Mouse (Mus musculus) embryonic facial prominence, embryonic 12.5 days (tissue): ENCODE data around the gene Max. TPM values are rescaled to one million over a fixed set of nuclear protein-coding genes. Genes with fewer than 3 reads are reported as not detected.

ENCODE experiments used
- ATAC-seq: fragments of 200-750 bp; cut with Nextera tagmentation; 2 replicates; pipeline ENCODE4 v1.8.0; 2017; ENCODE audit not compliant: insufficient number of reproducible peaks, insufficient read depth, low FRiP score, low TSS enrichment
- H3K27ac ChIP-seq: fragments of 300-500 bp; sonication (generic); 2 replicates; pipeline ENCODE4 v1.5.1; 2016; ENCODE audit warnings: mild to moderate bottlenecking
- H3K27me3 ChIP-seq: fragments of 300-500 bp; sonication (generic); 2 replicates; pipeline ENCODE4 v1.6.1; 2016; ENCODE audit warnings: mild to moderate bottlenecking, moderate library complexity
- H3K36me3 ChIP-seq: fragments of 300-500 bp; sonication (generic); 2 replicates; pipeline ENCODE4 v1.6.1; 2016; ENCODE audit warnings: mild to moderate bottlenecking
- H3K4me1 ChIP-seq: fragments of 300-500 bp; sonication (generic); 2 replicates; pipeline ENCODE4 v1.6.1; 2016
- H3K4me2 ChIP-seq: fragments of 300-500 bp; sonication (generic); replicated peaks from 2 replicates; pipeline ENCODE4 v1.6.1; 2016; ENCODE audit warnings: mild to moderate bottlenecking, moderate library complexity
- H3K4me3 ChIP-seq: fragments of 300-500 bp; sonication (generic); 2 replicates; pipeline ENCODE4 v1.5.1; 2016; ENCODE audit warnings: mild to moderate bottlenecking
- H3K9ac ChIP-seq: fragments of 300-500 bp; sonication (generic); 2 replicates; pipeline ENCODE4 v1.6.1; 2016; ENCODE audit warnings: mild to moderate bottlenecking, moderate library complexity
- H3K9me3 ChIP-seq: fragments of 300-500 bp; sonication (generic); 2 replicates; pipeline ENCODE4 v1.6.1; 2016; ENCODE audit warnings: mild to moderate bottlenecking, moderate library complexity
- WGBS: fragments of 180-500 bp; shearing (Covaris S2); methylation state at CpG from one replicate; pipeline ENCODE4 v1.1.7; 2016; 5-methylcytosine and 5-hydroxymethylcytosine counted together
- polyA plus RNA-seq: library from polyadenylated mRNA; unstranded; fragments of >200 nt; fragmentation: Nextera tagmentation; extraction: Ambion mirVana; gene quantifications from 2 replicates; pipeline ENCODE4 v1.2.1, GENCODE M21; 2016

Gene Max
- polyA plus RNA-seq, 1 experiment from 2014 or later = 13.1 TPM

- no peaks in the 10 kb centered on the region for H3K9me3 ChIP-seq
- H3K27ac ChIP-seq = no peak overlapping the region
- H3K4me2 ChIP-seq = no peak overlapping the region
- H3K4me1 ChIP-seq = no peaks in the 10 kb centered on the region
- H3K9ac ChIP-seq = no peak overlapping the region
- ATAC-seq = no peak
- H3K27me3 ChIP-seq = no peaks in the 10 kb centered on the region
- H3K4me3 ChIP-seq = no peak overlapping the region
- no peaks in the 10 kb centered on the region for H3K36me3 ChIP-seq
- WGBS = 88% methylated on average over 16 of the region's 16 CpGs
Measured at GRCm38 (mm10) chr12:76982818-76983471, 20.9 kb upstream of the Max start.

- H3K27me3 ChIP-seq = no peaks in the 10 kb centered on the region
Measured at GRCm38 (mm10) chr12:76979530-76979929, 17.5 kb upstream of the Max start.

GRCm38 (mm10) chr12:76972669-76973068 lies 10.7 kb upstream of the Max start:
- WGBS = 85% methylated on average over 10 of the region's 10 CpGs
- no peak overlapping the region for H3K9ac ChIP-seq
- no peak for ATAC-seq

More at GRCm38 (mm10) chr12:76979530-76979929, 17.5 kb upstream of the Max start:
- H3K9me3 ChIP-seq = peaks cover 3% of the 10 kb centered on the region; the same call in 1 of the 2 replicates
- H3K27ac ChIP-seq = no peak overlapping the region
- no peaks in the 10 kb centered on the region for H3K4me1 ChIP-seq
- H3K4me3 ChIP-seq = no peak overlapping the region
- 65% methylated on average over 3 of the region's 3 CpGs for WGBS
- no peaks in the 10 kb centered on the region for H3K36me3 ChIP-seq
- no peak overlapping the region for H3K9ac ChIP-seq
- no peak overlapping the region for H3K4me2 ChIP-seq
- ATAC-seq = no peak

GRCm38 (mm10) chr12:76972241-76972640 lies 10.2 kb upstream of the Max start:
- no peak for ATAC-seq
- Histone ChIP-seq H3K4me1 (no peaks in the 10 kb centered on the region), H3K27ac (no peak overlapping the region), H3K4me2 (no peak overlapping the region), H3K27me3 (no peaks in the 10 kb centered on the region), H3K9me3 (peaks cover 3% of the 10 kb centered on the region; the same call in 1 of the 2 replicates), H3K9ac (no peak overlapping the region), H3K4me3 (no peak overlapping the region), H3K36me3 (no peaks in the 10 kb centered on the region)
- WGBS = 89% methylated on average over 11 of the region's 11 CpGs

More at GRCm38 (mm10) chr12:76972669-76973068, 10.7 kb upstream of the Max start:
- Histone ChIP-seq H3K36me3 (no peaks in the 10 kb centered on the region), H3K4me2 (no peak overlapping the region), H3K4me1 (no peaks in the 10 kb centered on the region), H3K27me3 (no peaks in the 10 kb centered on the region), H3K4me3 (no peak overlapping the region), H3K9me3 (peaks cover 3% of the 10 kb centered on the region; the same call in 1 of the 2 replicates), H3K27ac (no peak overlapping the region)

- Histone ChIP-seq H3K4me3 (no peak overlapping the region), H3K36me3 (no peaks in the 10 kb centered on the region), H3K27me3 (no peaks in the 10 kb centered on the region), H3K9me3 (peaks cover 3% of the 10 kb centered on the region; the same call in 1 of the 2 replicates), H3K27ac (no peak overlapping the region), H3K9ac (no peak overlapping the region), H3K4me2 (no peak overlapping the region), H3K4me1 (no peaks in the 10 kb centered on the region)
- WGBS = 77% methylated on average over 7 of the region's 7 CpGs
- no peak for ATAC-seq
Measured at GRCm38 (mm10) chr12:76971642-76972221, 9.7 kb upstream of the Max start.

- no peak for ATAC-seq
- Histone ChIP-seq H3K27me3 (no peaks in the 10 kb centered on the region), H3K4me1 (no peaks in the 10 kb centered on the region; the same call in 1 of the 2 replicates), H3K9me3 (no peaks in the 10 kb centered on the region), H3K9ac (no peak overlapping the region), H3K36me3 (no peaks in the 10 kb centered on the region), H3K27ac (no peak overlapping the region), H3K4me2 (peak overlapping the region; percentile 21; the same call in 1 of the 2 replicates), H3K4me3 (no peak overlapping the region)
- 11% methylated on average over 4 of the region's 4 CpGs for WGBS
Measured at GRCm38 (mm10) chr12:76965876-76966275, 3.9 kb upstream of the Max start.

GRCm38 (mm10) chr12:76965089-76965488 lies 3.1 kb upstream of the Max start:
- H3K36me3 ChIP-seq = no peaks in the 10 kb centered on the region
- ATAC-seq = no peak
- no peaks in the 10 kb centered on the region; the same call in 1 of the 2 replicates for H3K4me1 ChIP-seq
- no peak overlapping the region for H3K4me2 ChIP-seq
- H3K4me3 ChIP-seq = no peak overlapping the region
- no peaks in the 10 kb centered on the region for H3K27me3 ChIP-seq
- no peak overlapping the region for H3K27ac ChIP-seq
- no peaks in the 10 kb centered on the region for H3K9me3 ChIP-seq
- no peak overlapping the region for H3K9ac ChIP-seq
- WGBS = 29% methylated on average over 5 of the region's 5 CpGs

GRCm38 (mm10) chr12:76961052-76961931 lies 709 bp downstream of the Max start:
- WGBS = 6% methylated on average over 37 of the region's 45 CpGs
- Histone ChIP-seq H3K4me1 (no peaks in the 10 kb centered on the region; the same call in 1 of the 2 replicates), H3K9me3 (no peaks in the 10 kb centered on the region), H3K27me3 (no peaks in the 10 kb centered on the region), H3K4me2 (peak overlapping the region; percentile 89), H3K4me3 (peak overlapping the region; percentile 90), H3K27ac (no peak overlapping the region), H3K9ac (peak overlapping the region; percentile 79), H3K36me3 (peaks cover 12% of the 10 kb centered on the region; the same call in 1 of the 2 replicates)
- ATAC-seq = peak; percentile 18; the same call in 1 of the 2 replicates

GRCm38 (mm10) chr12:76957688-76958087 lies 4.3 kb downstream of the Max start:
- Histone ChIP-seq H3K4me1 (peaks cover 4% of the 10 kb centered on the region; the same call in 1 of the 2 replicates), H3K9ac (no peak overlapping the region), H3K9me3 (no peaks in the 10 kb centered on the region), H3K4me2 (no peak overlapping the region), H3K4me3 (no peak overlapping the region), H3K36me3 (peaks cover 41% of the 10 kb centered on the region), H3K27ac (no peak overlapping the region), H3K27me3 (no peaks in the 10 kb centered on the region)
- no peak for ATAC-seq
- WGBS = 83% methylated on average over 5 of the region's 5 CpGs

- 80% methylated on average over 10 of the region's 10 CpGs for WGBS
- 0 out of 2 replicates have a peak, but pooled peaks cover 4% of the 10 kb centered on the region for H3K4me1 ChIP-seq
- H3K4me3 ChIP-seq = no peak overlapping the region
- no peaks in the 10 kb centered on the region for H3K9me3 ChIP-seq
- no peak for ATAC-seq
- H3K36me3 ChIP-seq = peaks cover 64% of the 10 kb centered on the region
- H3K4me2 ChIP-seq = no peak overlapping the region
- H3K9ac ChIP-seq = no peak overlapping the region; the same call in 1 of the 2 replicates
- no peak overlapping the region for H3K27ac ChIP-seq
- no peaks in the 10 kb centered on the region for H3K27me3 ChIP-seq
Measured at GRCm38 (mm10) chr12:76954698-76955423, 7.1 kb downstream of the Max start.
